Mouse (Mus musculus): ENCODE results near the gene Wdr83. TPM values are rescaled to one million over a fixed set of nuclear protein-coding genes. Genes with fewer than 3 reads are reported as not detected.

Gene Wdr83
- polyA plus RNA-seq, 1 experiment from 2014 or later = 57.9 TPM

DNA sequence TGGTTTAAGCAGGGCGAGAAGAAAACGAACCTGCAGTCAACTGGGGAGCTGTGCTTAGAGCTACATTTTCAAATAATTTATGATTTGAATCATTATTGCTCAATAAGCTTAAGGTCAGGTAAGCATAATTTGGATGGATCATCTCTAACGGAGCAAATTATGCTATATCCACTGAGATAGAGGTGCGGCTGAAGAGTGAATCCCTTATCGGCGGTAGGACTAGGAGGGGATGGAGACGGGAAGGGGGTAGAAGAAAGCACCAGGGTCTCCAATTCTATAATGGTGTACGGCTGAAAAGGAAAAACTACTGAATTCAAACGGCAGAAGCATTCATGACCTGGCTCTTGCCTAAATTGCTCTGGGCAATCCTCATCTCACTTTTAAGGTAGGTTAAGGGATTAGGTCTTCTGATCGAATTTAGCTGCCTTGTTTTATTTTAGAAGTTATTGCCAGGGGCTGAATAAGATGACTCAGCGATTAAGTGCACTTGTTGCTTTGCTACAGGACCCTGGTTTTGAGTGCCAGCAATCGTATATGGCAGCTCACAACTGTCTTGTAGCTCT is 45.9 kb downstream of the Wdr83 start:
- Histone ChIP-seq H3K27ac (ENCODE audit: low read length) (no peak overlapping the region), H3K4me3 (ENCODE audit: low read depth, low read length) (peak overlapping the region; percentile 55), H3K4me1 (ENCODE audit: control insufficient read depth, insufficient read depth, low read length) (peaks cover 33% of the 10 kb centered on the region), H3K4me2 (ENCODE audit: low read length) (peak overlapping the region; percentile 61), H3K27me3 (ENCODE audit: control insufficient read depth, insufficient read depth, low read depth, low read length) (no peaks in the 10 kb centered on the region), H3K9me3 (replicated peaks; ENCODE audit: control insufficient read depth, low read length, poor library complexity, severe bottlenecking) (no peaks in the 10 kb centered on the region), H3K9ac (ENCODE audit: low read depth, low read length) (no peak overlapping the region; the same call in 1 of the 2 replicates), H3K36me3 (ENCODE audit: control insufficient read depth, insufficient read depth, low read length) (peaks cover 12% of the 10 kb centered on the region)
- WGBS = 7% methylated on average over 12 of the region's 12 CpGs
- ATAC-seq = no peak

DNA sequence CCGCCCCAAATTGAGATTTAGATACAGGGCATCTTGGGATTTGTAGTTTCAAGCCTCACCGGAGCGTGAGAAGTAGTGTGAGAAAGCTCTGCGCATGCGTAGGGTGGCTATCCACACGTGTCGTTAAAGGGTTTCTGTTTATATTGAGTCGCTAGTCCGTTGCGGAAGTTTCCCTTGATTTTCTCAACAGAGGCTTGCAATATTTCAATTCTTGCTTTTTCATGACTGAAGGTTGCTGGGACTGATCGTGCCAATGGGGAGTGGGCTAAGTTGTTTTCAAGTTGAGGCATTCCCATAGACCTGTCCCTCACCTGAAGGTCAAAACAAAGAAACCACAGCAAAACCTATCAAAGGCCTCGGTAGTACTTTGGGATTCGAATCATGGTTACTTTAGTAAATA is 46.3 kb downstream of the Wdr83 start:
- Histone ChIP-seq H3K9ac (ENCODE audit: low read depth, low read length) (no peak overlapping the region), H3K27ac (ENCODE audit: low read length) (no peak overlapping the region), H3K9me3 (replicated peaks; ENCODE audit: control insufficient read depth, low read length, poor library complexity, severe bottlenecking) (no peaks in the 10 kb centered on the region), H3K27me3 (ENCODE audit: control insufficient read depth, insufficient read depth, low read depth, low read length) (no peaks in the 10 kb centered on the region), H3K36me3 (ENCODE audit: control insufficient read depth, insufficient read depth, low read length) (peaks cover 17% of the 10 kb centered on the region), H3K4me1 (ENCODE audit: control insufficient read depth, insufficient read depth, low read length) (peaks cover 33% of the 10 kb centered on the region), H3K4me3 (ENCODE audit: low read depth, low read length) (peak overlapping the region; percentile 30), H3K4me2 (ENCODE audit: low read length) (peak overlapping the region; percentile 61)
- 3% methylated on average over 13 of the region's 13 CpGs for WGBS
- no peak for ATAC-seq

GRCm38 (mm10) chr8:85033867-85034266 is 47.2 kb downstream of the Wdr83 start:
- Histone ChIP-seq H3K9me3 (replicated peaks; ENCODE audit: control insufficient read depth, low read length, poor library complexity, severe bottlenecking) (no peaks in the 10 kb centered on the region), H3K27me3 (ENCODE audit: control insufficient read depth, insufficient read depth, low read depth, low read length) (no peaks in the 10 kb centered on the region), H3K4me2 (ENCODE audit: low read length) (no peak overlapping the region), H3K4me3 (ENCODE audit: low read depth, low read length) (no peak overlapping the region), H3K9ac (ENCODE audit: low read depth, low read length) (no peak overlapping the region), H3K36me3 (ENCODE audit: control insufficient read depth, insufficient read depth, low read length) (peaks cover 18% of the 10 kb centered on the region), H3K27ac (ENCODE audit: low read length) (no peak overlapping the region), H3K4me1 (ENCODE audit: control insufficient read depth, insufficient read depth, low read length) (peaks cover 33% of the 10 kb centered on the region)
- 84% methylated on average over 1 of the region's 1 CpGs for WGBS
- ATAC-seq = no peak

DNA sequence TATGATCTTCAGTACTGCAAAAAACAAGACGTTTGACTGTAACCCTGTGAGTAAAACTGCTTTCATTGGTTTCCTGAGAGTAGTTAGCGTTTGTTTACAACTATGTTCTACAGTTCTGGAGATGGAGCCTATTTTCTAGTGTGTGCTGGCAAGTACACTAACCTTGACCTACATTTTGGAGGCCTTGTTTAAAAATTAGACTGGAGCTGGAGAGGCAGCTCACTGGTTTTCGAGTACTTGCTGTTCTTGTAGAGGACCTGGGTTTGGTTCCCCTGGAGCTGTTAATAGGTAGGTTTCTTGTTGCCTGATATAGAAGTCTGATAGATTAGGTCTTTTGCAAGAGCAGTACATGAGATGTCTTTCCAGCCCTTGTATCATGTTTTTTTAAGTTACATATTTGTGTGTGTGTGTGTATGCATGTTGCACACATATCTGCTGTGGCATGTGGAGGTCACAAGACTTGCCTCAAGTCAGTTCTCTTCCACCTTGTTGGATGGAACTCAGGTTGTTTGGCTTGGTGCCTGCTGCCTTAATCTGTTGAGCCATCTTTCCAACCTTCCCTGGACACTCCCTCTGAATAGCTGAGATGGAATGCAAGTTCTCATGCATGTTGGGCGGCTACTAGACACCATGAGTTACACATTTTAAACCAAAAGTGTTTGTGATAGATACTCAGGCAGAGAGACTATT is 48.3 kb downstream of the Wdr83 start:
- Histone ChIP-seq H3K36me3 (ENCODE audit: control insufficient read depth, insufficient read depth, low read length) (peaks cover 18% of the 10 kb centered on the region), H3K4me2 (ENCODE audit: low read length) (no peak overlapping the region), H3K27me3 (ENCODE audit: control insufficient read depth, insufficient read depth, low read depth, low read length) (no peaks in the 10 kb centered on the region), H3K4me3 (ENCODE audit: low read depth, low read length) (no peak overlapping the region), H3K9ac (ENCODE audit: low read depth, low read length) (no peak overlapping the region), H3K9me3 (replicated peaks; ENCODE audit: control insufficient read depth, low read length, poor library complexity, severe bottlenecking) (no peaks in the 10 kb centered on the region), H3K27ac (ENCODE audit: low read length) (no peak overlapping the region), H3K4me1 (ENCODE audit: control insufficient read depth, insufficient read depth, low read length) (peaks cover 36% of the 10 kb centered on the region)
- WGBS = 89% methylated on average over 4 of the region's 4 CpGs
- no peak for ATAC-seq

- no peak for ATAC-seq
- H3K4me2 ChIP-seq (ENCODE audit: low read length) = peak overlapping the region; percentile 6; the same call in 1 of the 2 replicates
- peaks cover 33% of the 10 kb centered on the region for H3K4me1 ChIP-seq (ENCODE audit: control insufficient read depth, insufficient read depth, low read length)
- H3K9me3 ChIP-seq (replicated peaks; ENCODE audit: control insufficient read depth, low read length, poor library complexity, severe bottlenecking) = no peaks in the 10 kb centered on the region
- H3K4me3 ChIP-seq (ENCODE audit: low read depth, low read length) = no peak overlapping the region
- no peaks in the 10 kb centered on the region for H3K27me3 ChIP-seq (ENCODE audit: control insufficient read depth, insufficient read depth, low read depth, low read length)
- H3K36me3 ChIP-seq (ENCODE audit: control insufficient read depth, insufficient read depth, low read length) = peaks cover 18% of the 10 kb centered on the region
- H3K27ac ChIP-seq (ENCODE audit: low read length) = no peak overlapping the region
- WGBS = 92% methylated on average over 14 of the region's 14 CpGs
- H3K9ac ChIP-seq (ENCODE audit: low read depth, low read length) = peak overlapping the region; percentile 99; the same call in 1 of the 2 replicates
Measured at GRCm38 (mm10) chr8:85029271-85029670, 51.8 kb downstream of the Wdr83 start.

- WGBS = 15% methylated on average over 2 of the region's 2 CpGs
- Histone ChIP-seq H3K9me3 (replicated peaks; ENCODE audit: control insufficient read depth, low read length, poor library complexity, severe bottlenecking) (no peaks in the 10 kb centered on the region), H3K4me2 (ENCODE audit: low read length) (peak overlapping the region; percentile 75), H3K9ac (ENCODE audit: low read depth, low read length) (peak overlapping the region; percentile 99), H3K27ac (ENCODE audit: low read length) (peak overlapping the region; percentile 12; the same call in 1 of the 2 replicates), H3K36me3 (ENCODE audit: control insufficient read depth, insufficient read depth, low read length) (peaks cover 18% of the 10 kb centered on the region), H3K4me3 (ENCODE audit: low read depth, low read length) (peak overlapping the region; percentile 95), H3K27me3 (ENCODE audit: control insufficient read depth, insufficient read depth, low read depth, low read length) (no peaks in the 10 kb centered on the region), H3K4me1 (ENCODE audit: control insufficient read depth, insufficient read depth, low read length) (peaks cover 34% of the 10 kb centered on the region)
- ATAC-seq = no peak
Measured at GRCm38 (mm10) chr8:85027922-85028321, 53.2 kb downstream of the Wdr83 start.

DNA sequence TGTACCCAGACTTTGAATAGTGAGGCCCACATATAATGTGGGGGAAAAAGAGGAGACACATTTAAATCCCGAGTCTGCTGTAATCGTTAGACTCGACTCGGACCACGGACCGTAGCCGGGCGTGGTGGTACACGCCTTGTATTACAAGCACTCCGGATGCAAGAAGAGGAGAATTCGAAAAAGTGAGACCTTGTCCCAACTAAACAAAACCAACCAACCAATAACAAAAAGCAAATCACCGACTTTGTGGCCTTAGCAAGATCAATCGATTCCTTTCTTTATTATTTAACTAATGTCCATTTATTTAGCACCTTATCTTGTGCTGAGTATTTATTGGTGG is 53.6 kb downstream of the Wdr83 start:
- Histone ChIP-seq H3K4me1 (ENCODE audit: control insufficient read depth, insufficient read depth, low read length) (peaks cover 34% of the 10 kb centered on the region), H3K9me3 (replicated peaks; ENCODE audit: control insufficient read depth, low read length, poor library complexity, severe bottlenecking) (no peaks in the 10 kb centered on the region), H3K4me2 (ENCODE audit: low read length) (peak overlapping the region; percentile 75), H3K4me3 (ENCODE audit: low read depth, low read length) (peak overlapping the region; percentile 95), H3K27ac (ENCODE audit: low read length) (peak overlapping the region; percentile 92), H3K36me3 (ENCODE audit: control insufficient read depth, insufficient read depth, low read length) (peaks cover 13% of the 10 kb centered on the region), H3K27me3 (ENCODE audit: control insufficient read depth, insufficient read depth, low read depth, low read length) (no peaks in the 10 kb centered on the region), H3K9ac (ENCODE audit: low read depth, low read length) (peak overlapping the region; percentile 99)
- no peak for ATAC-seq
- 2% methylated on average over 13 of the region's 13 CpGs for WGBS

DNA sequence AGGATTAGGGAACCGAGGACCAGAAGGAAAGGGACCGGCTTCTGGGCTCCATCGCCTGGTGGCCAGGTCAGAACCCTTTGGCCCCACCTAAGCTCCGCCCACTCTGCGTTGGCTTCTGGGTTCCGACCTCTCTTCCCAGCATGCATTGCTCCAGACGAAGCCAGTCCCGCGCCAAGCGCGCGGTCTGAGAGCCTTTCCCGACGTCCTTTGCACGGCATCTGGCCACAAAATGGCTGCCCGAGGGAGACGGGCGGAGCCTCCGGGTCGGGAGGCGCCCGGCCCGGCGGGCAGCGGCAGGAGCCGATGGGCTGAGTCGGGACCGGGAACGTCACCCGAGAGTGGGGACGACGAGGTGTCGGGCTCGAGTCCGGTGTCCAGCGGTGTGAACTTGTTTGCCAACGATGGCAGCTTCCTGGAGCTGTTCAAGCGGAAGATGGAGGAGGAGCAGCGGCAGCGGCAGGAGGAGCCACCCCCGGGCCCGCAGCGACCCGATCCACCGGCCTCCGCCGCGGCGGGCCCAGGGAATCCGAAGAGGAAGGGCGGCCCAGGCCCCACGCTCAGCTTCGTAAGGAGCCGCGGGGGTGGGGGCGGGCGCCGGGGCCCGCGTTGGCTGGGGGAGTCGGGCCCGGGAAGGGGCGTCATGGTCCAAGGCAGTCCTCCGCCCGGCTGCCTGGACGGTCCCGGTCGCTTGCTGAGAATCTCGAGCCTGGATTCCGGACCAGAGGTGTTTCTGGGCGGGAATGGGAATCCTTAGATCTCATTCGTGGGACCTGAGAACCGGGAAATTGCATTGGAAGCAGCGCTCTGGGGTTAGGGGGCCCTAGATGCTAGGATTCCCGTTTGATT is 54.2 kb downstream of the Wdr83 start, which contains the start of gene Trir:
Gene Trir (plus strand): TSS at position 154 of the 846 bp plus-strand sequence.
- H3K4me1 ChIP-seq (ENCODE audit: control insufficient read depth, insufficient read depth, low read length) = peaks cover 34% of the 10 kb centered on the region
- H3K36me3 ChIP-seq (ENCODE audit: control insufficient read depth, insufficient read depth, low read length) = peaks cover 13% of the 10 kb centered on the region
- WGBS = under 1% methylated on average over 61 of the region's 75 CpGs
- H3K27me3 ChIP-seq (ENCODE audit: control insufficient read depth, insufficient read depth, low read depth, low read length) = no peaks in the 10 kb centered on the region
- H3K27ac ChIP-seq (ENCODE audit: low read length) = peak within 1 kb of the TSS; percentile 92
- H3K9me3 ChIP-seq (replicated peaks; ENCODE audit: control insufficient read depth, low read length, poor library complexity, severe bottlenecking) = no peaks in the 10 kb centered on the region
- peak within 1 kb of the TSS; percentile 95 for H3K4me3 ChIP-seq (ENCODE audit: low read depth, low read length)
- peak within 1 kb of the TSS; percentile 99 for H3K9ac ChIP-seq (ENCODE audit: low read depth, low read length)
- peak; percentile 71 for ATAC-seq
- peak within 1 kb of the TSS; percentile 75 for H3K4me2 ChIP-seq (ENCODE audit: low read length)
